Mouse (Mus musculus) adrenal gland, postnatal 4 days (tissue): ENCODE measurements around the gene S100a13. TPM values are rescaled to one million over a fixed set of nuclear protein-coding genes. Genes with fewer than 3 reads are reported as not detected.

Source experiments
- DNase-seq, 2 experiments: peaks; one replicate each; pipeline ENCODE4 v3.0.0; 2021 to 2022; ENCODE audit warnings: low spot score in 2 of 2, mixed read lengths in 2 of 2
- total RNA-seq, 2 experiments: library from RNA; stranded (reverse); gene quantifications; 2 replicates each; pipeline ENCODE4 v1.2.3; 2021

Gene S100a13
- total RNA-seq, 2 experiments from 2014 or later = 23.9 to 24.7 TPM

GRCm38 (mm10) chr3:90505216-90505615 lies 9.0 kb upstream of the S100a13 start:
- DNase-seq = no peak

DNA sequence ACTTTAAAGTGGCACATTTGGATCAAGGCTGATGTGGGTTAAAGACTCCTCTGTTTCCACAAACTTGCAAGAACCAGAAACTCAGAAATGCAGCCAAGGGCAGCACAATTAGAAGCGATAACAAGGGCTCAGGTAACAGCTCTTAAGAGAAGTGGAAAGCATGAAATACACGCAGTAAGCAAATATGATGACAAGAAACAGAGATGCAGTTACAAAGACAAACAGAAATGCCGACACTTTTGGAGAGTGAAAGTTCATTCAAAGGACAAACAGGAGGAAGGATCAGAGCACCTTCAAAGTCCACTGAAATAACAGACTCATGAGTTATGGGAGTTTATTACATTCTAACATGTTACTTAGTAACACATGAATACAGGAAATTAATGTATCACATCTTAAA lies 7.9 kb upstream of the S100a13 start:
- no peak for DNase-seq

GRCm38 (mm10) chr3:90508287-90508949 lies 5.8 kb upstream of the S100a13 start:
- no peak for DNase-seq

GRCm38 (mm10) chr3:90508950-90509746 lies 5.1 kb upstream of the S100a13 start, which contains the start of gene Chtop:
Gene Chtop, minus strand, starts transcription at chr3:90509498.
- peak; percentile 97 to 99 for DNase-seq

DNA sequence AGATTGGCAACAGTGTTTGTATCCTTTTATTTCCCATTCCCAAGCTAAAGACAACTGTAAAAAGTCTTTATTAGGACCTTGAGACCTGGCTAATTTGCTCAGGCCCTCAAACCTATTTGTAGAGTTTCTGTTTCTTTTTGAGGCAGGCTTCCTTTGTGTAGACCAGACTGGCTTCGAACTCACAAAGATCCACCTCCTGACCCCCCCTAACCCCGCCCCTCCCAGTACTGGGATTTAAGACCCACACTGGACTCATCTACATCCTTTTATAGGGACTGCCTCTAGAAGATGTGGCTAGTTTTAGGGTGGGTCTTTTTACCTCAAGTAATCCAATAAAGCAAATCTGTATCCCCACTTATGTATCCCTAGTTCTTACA lies 4.5 kb upstream of the S100a13 start:
- no peak for DNase-seq

DNA sequence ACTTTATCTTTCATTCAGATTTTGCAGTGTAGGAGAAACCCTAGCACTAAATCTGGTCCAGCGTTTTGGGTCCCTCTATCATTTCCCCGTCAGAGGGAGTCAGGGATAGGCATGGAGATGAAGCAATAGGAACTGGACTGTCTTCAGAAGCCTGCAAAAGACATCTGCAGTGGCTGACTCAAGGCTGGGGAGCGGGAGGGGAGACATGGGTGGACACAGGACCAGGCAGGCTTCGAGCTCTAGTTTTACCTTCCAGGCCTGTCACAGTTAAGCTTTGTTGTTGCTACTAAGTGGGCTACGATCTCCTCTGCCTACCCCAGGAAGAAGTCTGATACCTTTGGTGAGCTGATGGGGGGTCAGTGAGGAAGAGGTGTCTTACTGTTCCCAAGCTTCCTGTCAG lies 2.0 kb upstream of the S100a13 start:
- DNase-seq = no peak

DNA sequence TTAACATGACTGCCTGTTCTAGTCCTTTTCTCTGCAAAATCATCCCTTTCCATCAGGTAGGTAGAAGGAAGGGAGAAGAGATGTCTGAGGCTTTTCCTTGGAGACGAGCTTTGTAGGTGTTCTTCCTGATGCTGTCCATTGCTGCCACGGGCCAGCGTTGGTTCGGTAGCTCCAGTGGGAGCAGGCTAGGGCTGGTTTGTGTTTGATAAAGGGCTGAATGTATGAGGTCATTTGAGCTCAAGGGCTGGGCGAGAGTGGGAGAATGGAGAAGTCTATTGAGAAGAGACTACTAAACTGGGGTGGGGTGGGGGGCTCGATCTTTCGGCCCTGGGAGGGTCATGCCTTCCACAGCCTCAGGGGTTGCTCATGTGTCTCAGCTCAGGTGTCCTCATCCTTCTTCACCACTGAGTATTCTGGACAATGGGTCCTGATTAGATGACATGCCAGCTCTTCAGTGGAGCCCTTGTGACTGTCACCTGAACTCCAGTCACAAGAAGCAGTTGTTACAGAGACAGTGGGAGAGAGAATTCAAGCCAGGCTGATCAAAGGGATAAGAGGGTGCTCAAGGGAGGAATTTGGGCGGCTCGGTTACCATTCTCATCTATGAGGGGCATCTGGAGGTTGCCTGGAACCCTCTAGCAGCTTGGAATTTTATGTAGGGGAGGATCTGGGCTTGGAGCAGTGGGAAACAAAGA lies 1.1 kb upstream of the S100a13 start:
- no peak for DNase-seq

DNA sequence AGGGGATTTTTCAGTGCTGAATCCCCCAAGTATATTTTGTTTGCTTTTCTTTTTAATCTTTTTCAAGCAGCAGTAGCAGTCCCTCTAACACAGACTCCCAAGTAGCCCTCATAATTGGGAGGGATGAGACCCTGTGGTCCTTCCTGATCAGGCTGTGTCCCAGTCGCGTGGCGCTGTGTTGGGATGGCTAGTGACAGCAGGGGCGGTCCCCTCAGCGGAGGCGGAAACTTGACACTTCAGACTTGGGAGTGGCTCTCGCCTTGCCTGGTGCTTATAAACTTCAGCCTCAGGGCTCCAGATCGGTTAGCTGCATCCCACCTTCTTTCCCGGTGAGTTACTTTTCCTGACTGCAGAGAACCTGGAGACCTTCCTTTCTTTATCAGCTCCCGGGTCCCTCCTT lies 456 bp downstream of the S100a13 start:
- peak in 1 of 2 experiments; percentile 44 for DNase-seq

GRCm38 (mm10) chr3:90515242-90515641 lies 1.0 kb downstream of the S100a13 start:
- no peak for DNase-seq

- DNase-seq = no peak
These were observed 1.6 kb downstream of the S100a13 start for GRCm38 (mm10) chr3:90515789-90516188.

DNA sequence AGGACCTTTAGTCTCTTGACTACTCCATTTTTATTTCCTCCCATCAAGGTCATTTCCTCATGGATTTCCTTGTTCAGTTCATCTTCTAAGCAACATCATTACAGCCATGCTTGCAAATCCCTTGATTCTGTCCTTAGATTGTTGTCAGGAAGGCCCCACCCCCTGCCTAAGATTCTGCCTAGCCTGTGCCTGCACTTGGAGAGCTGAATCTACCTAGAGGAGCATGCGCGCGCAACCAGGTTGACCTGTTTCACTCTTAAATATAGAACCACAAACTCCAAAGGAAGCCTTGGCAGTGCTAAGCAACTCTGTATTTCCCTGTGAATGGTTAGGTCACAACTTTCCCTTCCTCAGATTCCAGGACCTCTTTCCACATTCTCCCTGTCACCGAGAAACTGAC lies 3.5 kb downstream of the S100a13 start:
- no peak for DNase-seq

DNA sequence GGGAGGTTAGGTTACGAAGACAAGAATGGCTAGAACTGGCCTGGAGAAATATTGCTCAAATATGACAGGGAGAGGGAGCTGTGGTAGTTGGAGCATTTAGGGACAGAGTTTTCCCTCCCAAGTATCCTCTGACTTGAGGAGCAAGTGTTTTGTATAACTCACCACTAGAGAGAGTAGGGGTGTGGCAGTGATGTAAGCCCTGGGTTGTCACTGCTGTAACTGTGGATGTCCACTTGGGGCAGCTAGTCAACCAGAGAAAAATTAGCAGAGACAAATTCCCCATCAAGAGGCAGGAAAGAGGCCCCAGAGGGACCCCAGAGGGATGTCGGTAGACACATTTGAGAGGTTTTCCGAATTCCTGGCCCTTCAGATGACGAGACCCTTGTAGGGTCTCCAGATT lies 11.2 kb downstream of the S100a13 start:
- DNase-seq = no peak

DNA sequence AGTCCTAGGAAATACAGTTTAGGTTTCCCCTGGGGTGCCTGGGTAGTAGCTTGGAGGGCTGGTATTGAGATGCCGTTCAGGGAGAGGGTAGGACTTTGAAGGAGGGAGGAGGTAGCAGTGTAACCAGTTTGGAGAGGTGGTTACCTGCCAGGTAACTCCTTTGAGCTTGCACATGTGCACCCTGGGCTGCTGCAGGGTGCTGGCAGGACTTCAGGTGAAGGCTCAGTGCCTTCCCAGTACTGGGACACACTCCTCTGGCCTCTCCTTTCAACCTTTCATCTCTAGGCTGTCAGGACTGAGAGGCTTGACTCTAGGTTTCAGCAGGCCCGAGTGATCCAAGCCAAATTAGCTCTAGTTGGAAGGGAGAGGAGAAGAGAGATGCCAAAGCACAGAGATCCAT lies 11.8 kb downstream of the S100a13 start:
- no peak for DNase-seq

- no peak for DNase-seq
These were observed 12.3 kb downstream of the S100a13 start, which contains the start of gene S100a14 for GRCm38 (mm10) chr3:90526580-90526979. Gene S100a14, plus strand, starts transcription at chr3:90526856.

GRCm38 (mm10) chr3:90527291-90527873 lies 13.1 kb downstream of the S100a13 start:
- no peak for DNase-seq

GRCm38 (mm10) chr3:90531713-90532112 lies 17.5 kb downstream of the S100a13 start:
- no peak for DNase-seq

GRCm38 (mm10) chr3:90535446-90535845 lies 21.2 kb downstream of the S100a13 start:
- no peak for DNase-seq

DNA sequence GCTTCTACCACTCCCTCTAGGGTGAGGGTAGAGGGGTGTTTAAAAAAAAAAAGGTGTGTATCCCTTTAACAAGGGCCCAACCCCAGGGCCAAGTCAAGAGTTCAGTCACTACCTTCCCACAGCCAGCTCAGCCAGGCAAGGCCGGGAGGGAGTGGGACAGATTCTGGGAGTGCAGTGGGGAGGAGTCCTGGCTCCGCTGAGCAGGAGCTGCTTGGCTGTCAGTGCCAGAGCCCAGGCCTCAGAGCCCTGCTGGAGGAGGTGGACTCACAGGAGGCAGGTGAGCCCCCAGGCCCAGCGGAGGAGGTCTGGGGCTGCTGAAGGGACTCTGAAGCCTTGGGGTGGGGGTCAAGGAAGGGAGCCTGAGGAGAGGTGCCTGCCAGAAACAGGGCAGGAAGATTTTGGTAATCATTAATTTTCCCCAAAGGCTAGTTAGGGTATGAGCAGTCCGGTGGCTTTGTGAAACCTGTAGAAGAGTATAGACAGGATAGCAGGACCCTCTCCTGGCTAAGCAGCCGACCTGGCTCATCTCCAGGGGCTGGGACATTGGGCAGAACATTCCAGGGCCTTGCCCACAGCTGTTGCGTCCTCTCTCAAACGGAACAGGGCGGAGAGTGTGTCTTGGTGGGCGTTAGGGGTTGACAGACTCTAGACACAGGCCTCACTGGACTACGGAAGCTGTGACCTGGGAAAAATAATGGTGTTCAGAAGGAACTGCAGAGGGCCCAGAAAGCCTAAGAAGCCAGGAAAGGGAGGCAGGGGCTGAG lies 23.1 kb downstream of the S100a13 start, which contains the start of gene S100a16:
TSS of gene S100a16 (plus strand) at position 114 of the 764 bp plus-strand sequence.
- peak; percentile 37 to 40 for DNase-seq

GRCm38 (mm10) chr3:90537905-90538296 lies 23.7 kb downstream of the S100a13 start:
- DNase-seq = no peak

- no peak for DNase-seq
These were observed 26.7 kb downstream of the S100a13 start for GRCm38 (mm10) chr3:90540904-90541303.
